Mouse (Mus musculus): ENCODE data around the gene Rbfox2. TPM values are rescaled to one million over a fixed set of nuclear protein-coding genes. Genes with fewer than 3 reads are reported as not detected.

Gene Rbfox2
- polyA plus RNA-seq, 1 experiment from 2014 or later: 56.8 TPM

DNA sequence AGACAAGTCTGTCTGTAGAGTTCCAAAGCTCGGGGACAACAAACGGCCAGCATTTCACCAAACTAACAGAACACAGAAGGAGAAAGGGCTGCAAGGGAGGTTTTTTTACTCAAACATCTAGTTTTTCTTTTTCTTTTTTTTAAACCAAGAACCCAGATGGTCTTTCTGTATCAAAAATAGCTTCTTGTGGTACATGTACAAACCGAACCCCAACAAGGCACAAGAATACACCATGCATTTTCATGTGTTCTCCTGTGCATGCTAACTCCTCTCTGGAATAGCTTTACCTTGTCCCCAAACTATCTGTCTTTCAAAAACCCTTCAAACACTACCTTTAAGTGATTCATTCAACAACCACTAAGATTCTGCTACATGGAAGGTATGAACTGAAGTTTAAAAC lies 38.4 kb downstream of the Rbfox2 start:
- no peak overlapping the region for H3K4me2 ChIP-seq
- no peaks in the 10 kb centered on the region for H3K9me3 ChIP-seq
- peaks cover 12% of the 10 kb centered on the region; the same call in 1 of the 2 replicates for H3K4me1 ChIP-seq
- ATAC-seq (ENCODE audit: insufficient read depth, low FRiP score, low read depth): no peak
- H3K9ac ChIP-seq: no peak overlapping the region
- no peak overlapping the region; the same call in 1 of the 2 replicates for H3K27ac ChIP-seq
- no peaks in the 10 kb centered on the region for H3K27me3 ChIP-seq (replicated peaks)
- WGBS: 76% methylated on average over 3 of the region's 3 CpGs
- H3K36me3 ChIP-seq: no peaks in the 10 kb centered on the region
- no peak overlapping the region for H3K4me3 ChIP-seq (replicated peaks)

DNA sequence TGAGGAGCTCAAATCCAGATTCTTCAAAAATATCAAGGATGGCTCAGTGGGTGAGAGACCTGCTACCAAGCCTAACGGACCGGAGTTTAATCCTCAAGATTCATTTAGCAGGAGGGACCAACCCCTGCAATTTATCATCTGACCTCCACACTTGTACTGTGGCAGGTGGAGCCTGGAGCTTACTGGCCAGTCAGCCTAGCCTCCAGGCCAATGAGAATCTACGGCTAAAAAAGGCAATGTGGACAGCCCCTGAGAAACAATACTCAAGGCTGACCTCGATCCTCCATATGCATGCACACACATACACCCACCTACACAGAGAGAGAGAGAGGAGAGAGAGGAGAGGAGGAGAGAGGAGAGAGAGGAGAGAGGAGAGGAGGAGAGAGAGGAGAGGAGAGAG lies 41.5 kb downstream of the Rbfox2 start:
- no peak; the same call in 1 of the 2 replicates for ATAC-seq (ENCODE audit: insufficient read depth, low FRiP score, low read depth)
- H3K36me3 ChIP-seq: no peaks in the 10 kb centered on the region
- H3K4me3 ChIP-seq (replicated peaks): no peak overlapping the region
- peaks cover 12% of the 10 kb centered on the region; the same call in 1 of the 2 replicates for H3K4me1 ChIP-seq
- H3K9me3 ChIP-seq: no peaks in the 10 kb centered on the region
- WGBS: 18% methylated on average over 4 of the region's 4 CpGs
- no peak overlapping the region for H3K9ac ChIP-seq
- no peak overlapping the region for H3K4me2 ChIP-seq
- H3K27ac ChIP-seq: no peak overlapping the region
- H3K27me3 ChIP-seq (replicated peaks): no peaks in the 10 kb centered on the region

DNA sequence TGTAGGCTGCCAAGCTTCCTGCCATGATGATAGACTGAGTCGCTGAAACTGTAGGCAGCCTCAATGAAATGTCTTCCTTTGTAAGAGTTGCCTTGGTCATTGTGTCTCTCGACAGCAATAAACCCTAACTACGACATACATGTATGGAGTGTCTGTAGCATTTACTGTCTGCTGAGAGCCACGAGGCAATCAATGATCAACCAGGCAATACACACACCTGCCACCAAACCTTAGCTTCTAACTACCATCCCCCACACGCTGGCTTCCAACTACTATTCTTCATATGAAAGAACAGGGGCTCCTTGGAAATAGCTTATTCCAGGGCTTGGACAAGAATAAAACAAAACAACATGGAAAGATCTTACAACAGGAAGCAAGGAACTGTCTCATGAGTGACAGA lies 42.5 kb downstream of the Rbfox2 start:
- no peak for ATAC-seq (ENCODE audit: insufficient read depth, low FRiP score, low read depth)
- Histone ChIP-seq H3K9me3 (no peaks in the 10 kb centered on the region), H3K36me3 (no peaks in the 10 kb centered on the region), H3K27ac (no peak overlapping the region), H3K9ac (no peak overlapping the region), H3K27me3 (replicated peaks) (no peaks in the 10 kb centered on the region), H3K4me1 (peaks cover 12% of the 10 kb centered on the region; the same call in 1 of the 2 replicates), H3K4me2 (no peak overlapping the region), H3K4me3 (replicated peaks) (no peak overlapping the region)
- 80% methylated on average over 5 of the region's 5 CpGs for WGBS

DNA sequence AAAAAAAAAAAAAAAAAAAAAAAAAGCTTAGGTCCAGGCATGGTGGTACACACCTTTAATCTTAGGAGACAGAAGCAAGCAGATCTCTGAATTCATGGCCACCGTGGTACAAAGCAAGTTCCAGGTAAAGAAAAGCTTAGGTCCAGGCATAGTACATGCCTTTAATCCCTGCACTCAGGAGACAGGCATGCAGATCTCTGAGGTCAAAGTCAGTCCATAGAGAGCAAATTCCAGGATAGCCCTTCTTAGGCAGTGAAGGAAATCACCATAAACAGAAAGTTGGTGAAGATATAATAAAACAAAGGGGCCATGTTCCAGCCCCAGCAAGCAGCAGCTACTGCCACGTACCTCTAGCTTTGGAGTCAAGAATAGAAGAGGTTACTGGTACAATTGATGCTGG lies 44.0 kb downstream of the Rbfox2 start:
- peaks cover 10% of the 10 kb centered on the region for H3K4me1 ChIP-seq
- no peak overlapping the region for H3K4me2 ChIP-seq
- H3K4me3 ChIP-seq (replicated peaks): no peak overlapping the region
- H3K9ac ChIP-seq: no peak overlapping the region
- H3K9me3 ChIP-seq: no peaks in the 10 kb centered on the region
- H3K36me3 ChIP-seq: no peaks in the 10 kb centered on the region
- 94% methylated on average over 2 of the region's 2 CpGs for WGBS
- no peak for ATAC-seq (ENCODE audit: insufficient read depth, low FRiP score, low read depth)
- H3K27ac ChIP-seq: no peak overlapping the region
- no peaks in the 10 kb centered on the region for H3K27me3 ChIP-seq (replicated peaks)

DNA sequence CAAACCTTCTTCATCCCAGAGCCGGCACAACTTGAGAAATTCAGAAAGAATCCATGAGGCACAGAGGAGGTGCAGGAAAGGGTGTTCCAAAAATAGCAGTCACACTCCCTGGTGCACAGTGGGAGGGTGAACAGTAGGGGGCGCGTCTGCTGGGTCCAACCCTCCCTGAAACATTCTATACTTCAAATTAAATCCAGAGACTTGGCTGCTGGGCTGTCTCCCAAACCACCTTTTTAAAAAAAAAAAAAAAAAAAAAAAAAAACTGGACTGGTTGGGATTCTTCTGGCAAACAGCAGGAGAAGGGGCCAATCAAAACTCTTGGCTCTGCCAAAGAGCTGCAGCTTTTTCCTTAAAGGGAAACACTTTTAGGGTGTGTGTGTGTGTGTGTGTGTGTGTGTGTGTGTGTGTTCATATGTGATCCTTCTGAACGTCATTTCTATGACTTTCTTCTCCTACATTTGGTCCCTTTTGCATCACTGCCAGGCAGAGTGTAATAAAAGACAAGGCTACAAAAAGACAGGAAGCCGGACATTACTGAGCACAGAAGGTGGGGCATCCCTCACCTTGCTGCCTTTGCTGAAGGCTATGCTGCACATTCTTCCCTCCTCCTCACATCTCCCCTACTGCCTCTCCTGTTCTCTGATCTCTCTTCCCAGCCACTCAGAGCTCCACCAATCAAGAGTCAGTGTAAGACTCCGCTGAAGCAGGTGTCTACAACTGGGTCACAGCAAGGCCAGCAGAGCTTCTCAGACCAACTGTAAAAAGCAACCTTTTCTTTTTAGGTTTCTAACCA lies 49.2 kb downstream of the Rbfox2 start:
- Histone ChIP-seq H3K27me3 (replicated peaks) (no peaks in the 10 kb centered on the region), H3K4me1 (peaks cover 17% of the 10 kb centered on the region), H3K4me2 (no peak overlapping the region), H3K36me3 (no peaks in the 10 kb centered on the region), H3K4me3 (replicated peaks) (no peak overlapping the region), H3K9me3 (no peaks in the 10 kb centered on the region), H3K9ac (no peak overlapping the region), H3K27ac (peak overlapping the region; percentile 65)
- peak; percentile 39; the same call in 1 of the 2 replicates for ATAC-seq (ENCODE audit: insufficient read depth, low FRiP score, low read depth)
- 22% methylated on average over 6 of the region's 6 CpGs for WGBS

DNA sequence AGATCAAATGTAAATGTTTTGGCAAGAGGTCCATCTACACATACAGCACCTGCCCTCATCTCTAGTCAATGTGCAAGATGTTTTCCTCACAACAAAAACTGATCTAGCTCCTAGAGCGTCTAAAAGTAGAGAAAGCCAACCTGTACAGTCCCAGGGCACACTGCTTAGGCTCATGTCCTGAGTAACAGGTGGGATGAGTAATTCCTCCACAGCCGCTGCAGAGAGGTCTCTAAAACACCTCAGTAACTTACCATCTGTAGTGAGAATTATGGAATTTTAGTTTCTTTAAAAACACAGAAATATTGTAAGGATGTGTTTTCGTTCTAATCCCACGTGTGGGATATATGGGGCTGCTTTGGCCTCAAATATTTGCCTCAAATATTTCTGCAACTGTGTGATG lies 50.0 kb downstream of the Rbfox2 start:
- WGBS: 68% methylated on average over 4 of the region's 4 CpGs
- H3K4me1 ChIP-seq: peaks cover 17% of the 10 kb centered on the region
- no peaks in the 10 kb centered on the region for H3K36me3 ChIP-seq
- no peaks in the 10 kb centered on the region for H3K27me3 ChIP-seq (replicated peaks)
- no peak overlapping the region for H3K27ac ChIP-seq
- no peak overlapping the region for H3K4me3 ChIP-seq (replicated peaks)
- no peak overlapping the region for H3K9ac ChIP-seq
- H3K9me3 ChIP-seq: no peaks in the 10 kb centered on the region
- no peak for ATAC-seq (ENCODE audit: insufficient read depth, low FRiP score, low read depth)
- H3K4me2 ChIP-seq: no peak overlapping the region

DNA sequence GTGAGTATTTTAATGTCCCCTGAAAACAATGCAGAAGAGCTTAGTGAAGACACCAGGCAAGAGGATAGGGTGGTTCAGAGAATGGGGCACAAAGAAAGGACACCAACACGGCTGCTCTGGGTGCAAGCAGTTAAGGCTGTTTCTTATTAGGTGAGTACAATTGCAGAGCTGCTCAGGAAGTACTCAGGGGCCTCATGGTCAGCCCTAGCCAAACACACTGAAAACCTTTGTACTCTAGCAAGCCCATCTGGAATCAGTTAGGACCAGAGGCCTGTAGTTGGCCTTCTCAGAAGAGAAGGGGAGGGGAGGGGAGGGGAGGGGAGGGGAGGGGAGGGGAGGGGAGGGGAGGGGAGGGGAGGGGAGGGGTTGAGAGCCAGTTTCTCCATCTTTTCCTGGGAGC lies 52.2 kb downstream of the Rbfox2 start:
- no peaks in the 10 kb centered on the region for H3K9me3 ChIP-seq
- no peak overlapping the region for H3K4me2 ChIP-seq
- H3K4me3 ChIP-seq (replicated peaks): no peak overlapping the region
- no peak overlapping the region for H3K9ac ChIP-seq
- H3K36me3 ChIP-seq: no peaks in the 10 kb centered on the region
- ATAC-seq (ENCODE audit: insufficient read depth, low FRiP score, low read depth): peak; percentile 78; the same call in 1 of the 2 replicates
- peak overlapping the region; percentile 54 for H3K27ac ChIP-seq
- H3K27me3 ChIP-seq (replicated peaks): no peaks in the 10 kb centered on the region
- peaks cover 17% of the 10 kb centered on the region for H3K4me1 ChIP-seq
- 17% methylated on average over 1 of the region's 1 CpGs for WGBS

DNA sequence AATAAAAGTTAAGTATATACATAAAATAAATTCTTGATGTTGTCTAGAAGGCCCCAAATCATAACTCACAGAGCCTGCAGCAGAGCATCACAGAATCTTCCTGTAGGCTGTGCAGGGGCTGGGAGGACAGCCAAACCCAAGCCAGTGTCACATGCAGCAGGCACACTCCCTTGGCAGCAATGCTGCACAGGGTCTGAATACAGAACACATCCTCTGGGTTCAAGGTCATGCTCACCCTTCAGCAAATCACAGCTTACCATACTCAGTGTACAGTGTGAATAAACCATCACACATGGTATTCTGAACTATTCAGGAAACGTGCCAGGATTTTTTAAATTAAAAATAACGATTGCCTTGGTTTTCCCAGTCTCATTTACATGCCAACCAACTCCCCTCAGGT lies 52.7 kb downstream of the Rbfox2 start:
- Histone ChIP-seq H3K27ac (peak overlapping the region; percentile 54; the same call in 1 of the 2 replicates), H3K9ac (no peak overlapping the region), H3K4me2 (no peak overlapping the region), H3K27me3 (replicated peaks) (no peaks in the 10 kb centered on the region), H3K4me1 (peaks cover 17% of the 10 kb centered on the region), H3K4me3 (replicated peaks) (no peak overlapping the region), H3K9me3 (no peaks in the 10 kb centered on the region), H3K36me3 (no peaks in the 10 kb centered on the region)
- no peak for ATAC-seq (ENCODE audit: insufficient read depth, low FRiP score, low read depth)
- 34% methylated on average over 2 of the region's 2 CpGs for WGBS

DNA sequence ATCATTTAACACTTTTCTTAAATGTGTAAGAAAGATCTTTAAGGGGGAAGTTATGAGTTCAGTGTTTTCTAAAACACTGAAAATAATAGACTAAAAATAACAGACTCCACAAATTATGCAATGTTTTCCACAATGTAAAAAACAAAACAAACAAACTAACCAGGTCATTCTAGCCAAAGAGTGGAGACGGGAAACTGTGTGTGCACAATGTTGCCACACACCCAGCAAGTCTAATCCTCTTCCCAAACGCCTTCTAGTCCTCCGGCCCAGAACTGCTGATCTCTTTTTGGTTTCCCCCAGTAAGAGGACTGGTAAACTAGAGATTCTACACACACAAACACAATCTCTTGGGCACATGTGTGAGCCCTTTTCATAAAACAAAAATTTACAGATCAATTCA lies 55.1 kb downstream of the Rbfox2 start:
- H3K9ac ChIP-seq: no peak overlapping the region
- H3K4me1 ChIP-seq: peaks cover 11% of the 10 kb centered on the region; the same call in 1 of the 2 replicates
- 74% methylated on average over 3 of the region's 3 CpGs for WGBS
- H3K27ac ChIP-seq: no peak overlapping the region
- no peaks in the 10 kb centered on the region for H3K9me3 ChIP-seq
- H3K4me3 ChIP-seq (replicated peaks): no peak overlapping the region
- no peak overlapping the region for H3K4me2 ChIP-seq
- H3K36me3 ChIP-seq: no peaks in the 10 kb centered on the region
- H3K27me3 ChIP-seq (replicated peaks): no peaks in the 10 kb centered on the region
- no peak for ATAC-seq (ENCODE audit: insufficient read depth, low FRiP score, low read depth)

DNA sequence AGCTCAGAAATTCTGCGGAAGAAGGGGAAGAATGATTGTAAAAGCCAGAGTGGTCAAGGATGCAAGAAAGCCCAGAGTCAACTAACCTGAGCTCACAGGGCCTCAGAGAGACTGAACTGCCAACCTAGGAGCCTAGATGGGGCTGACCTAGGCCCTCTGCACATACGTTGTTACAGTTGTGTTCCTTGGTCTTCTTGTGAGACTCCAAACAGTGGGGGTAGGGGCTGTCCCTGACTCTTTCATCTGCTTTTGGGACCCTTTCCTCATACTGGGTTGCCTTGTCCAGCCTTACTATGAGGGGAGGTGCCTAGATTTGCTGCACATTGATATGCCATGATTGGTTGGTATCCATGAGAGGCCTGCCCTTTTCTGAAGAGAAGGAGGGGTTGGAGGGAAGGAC lies 56.0 kb downstream of the Rbfox2 start:
- WGBS: 79% methylated on average over 2 of the region's 2 CpGs
- ATAC-seq (ENCODE audit: insufficient read depth, low FRiP score, low read depth): no peak
- Histone ChIP-seq H3K36me3 (no peaks in the 10 kb centered on the region), H3K9ac (no peak overlapping the region), H3K27me3 (replicated peaks) (no peaks in the 10 kb centered on the region), H3K4me1 (peaks cover 14% of the 10 kb centered on the region), H3K4me2 (no peak overlapping the region), H3K9me3 (no peaks in the 10 kb centered on the region), H3K27ac (no peak overlapping the region), H3K4me3 (replicated peaks) (no peak overlapping the region)

DNA sequence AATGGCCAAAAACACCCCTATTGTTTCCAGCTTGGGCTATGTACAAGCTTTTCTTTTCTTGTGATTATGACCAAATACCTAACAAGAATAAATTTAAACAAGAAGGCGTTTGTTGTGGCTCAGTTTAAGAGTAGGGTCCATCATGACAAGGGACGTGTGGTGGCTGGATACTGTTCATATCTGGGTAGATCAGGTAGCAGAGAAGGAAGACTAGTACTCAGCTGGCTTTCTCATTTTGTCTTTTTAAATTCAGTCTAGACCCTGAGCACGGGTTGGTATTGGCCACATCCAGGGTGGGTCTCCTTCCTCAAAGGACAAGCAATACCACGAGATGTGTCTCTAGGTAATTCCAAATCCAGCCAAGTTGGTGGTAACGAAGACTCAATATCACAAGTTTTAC lies 57.4 kb downstream of the Rbfox2 start:
- Histone ChIP-seq H3K27ac (no peak overlapping the region), H3K27me3 (replicated peaks) (no peaks in the 10 kb centered on the region), H3K4me2 (no peak overlapping the region), H3K4me1 (peaks cover 14% of the 10 kb centered on the region), H3K9me3 (no peaks in the 10 kb centered on the region), H3K4me3 (replicated peaks) (no peak overlapping the region), H3K36me3 (no peaks in the 10 kb centered on the region), H3K9ac (no peak overlapping the region)
- no peak for ATAC-seq (ENCODE audit: insufficient read depth, low FRiP score, low read depth)
- WGBS: 83% methylated on average over 5 of the region's 5 CpGs

DNA sequence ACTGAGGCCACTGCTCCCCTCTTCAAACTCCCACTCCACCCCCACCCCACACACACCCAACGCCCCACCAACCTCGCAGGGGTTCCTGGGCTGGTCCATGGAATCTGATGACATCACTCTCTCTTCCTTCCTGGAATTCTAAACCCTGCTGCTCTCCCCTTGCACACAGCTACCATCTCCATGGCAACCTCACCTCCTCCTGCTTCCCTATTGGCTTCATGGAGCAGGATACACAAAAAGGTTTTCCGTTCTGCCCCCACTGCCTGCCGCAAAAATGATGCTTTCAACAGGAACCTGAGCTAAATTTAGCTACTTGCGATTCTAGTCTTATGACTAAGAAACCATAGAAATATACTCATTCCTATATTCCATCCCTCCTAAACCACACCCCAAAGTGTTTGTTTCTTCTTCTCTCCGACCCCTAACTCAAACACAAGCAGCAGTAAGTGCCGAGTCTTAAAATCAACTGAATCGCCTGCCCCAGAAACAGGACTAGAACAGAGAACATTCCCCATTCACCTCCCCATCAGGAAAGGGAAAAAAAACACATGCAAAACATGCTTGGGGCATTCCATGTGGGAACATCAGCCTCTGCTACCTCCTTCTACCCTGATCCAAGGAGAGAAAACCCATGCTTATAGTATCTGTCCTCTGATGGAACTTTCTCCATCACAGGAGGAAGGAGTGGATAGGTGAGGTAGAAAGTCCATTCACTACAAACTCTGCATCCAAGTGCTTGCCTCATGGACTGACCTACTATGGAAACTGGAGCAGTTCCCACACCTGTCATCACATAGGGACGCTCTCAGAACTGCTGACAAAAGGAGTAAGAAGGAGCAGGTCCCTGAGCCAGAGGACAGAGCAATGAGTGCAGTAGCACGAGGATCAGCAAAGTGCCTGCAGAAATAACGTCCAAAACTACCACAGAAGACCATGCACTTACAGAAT lies 61.1 kb downstream of the Rbfox2 start:
- Histone ChIP-seq H3K36me3 (no peaks in the 10 kb centered on the region), H3K4me2 (0 out of 2 replicates have a peak overlapping the region, but pooled peaks have one; percentile 12), H3K9me3 (no peaks in the 10 kb centered on the region), H3K9ac (no peak overlapping the region), H3K27me3 (replicated peaks) (no peaks in the 10 kb centered on the region), H3K27ac (peak overlapping the region; percentile 1; the same call in 1 of the 2 replicates), H3K4me1 (peaks cover 10% of the 10 kb centered on the region), H3K4me3 (replicated peaks) (no peak overlapping the region)
- peak; percentile 65; the same call in 1 of the 2 replicates for ATAC-seq (ENCODE audit: insufficient read depth, low FRiP score, low read depth)
- WGBS: 18% methylated on average over 11 of the region's 11 CpGs

Data from stomach, embryonic 15.5 days (tissue).